Mouse (Mus musculus) ovary, postnatal 14 days (tissue): ENCODE measurements around the gene Mok.
A peak's percentile ranks its signal among the peaks of the same experiment; 100 is the strongest.

ENCODE experiments used
- DNase-seq: peaks from one replicate; pipeline ENCODE4 v3.0.0; 2022; ENCODE audit warnings: low spot score

Gene Mok

DNA sequence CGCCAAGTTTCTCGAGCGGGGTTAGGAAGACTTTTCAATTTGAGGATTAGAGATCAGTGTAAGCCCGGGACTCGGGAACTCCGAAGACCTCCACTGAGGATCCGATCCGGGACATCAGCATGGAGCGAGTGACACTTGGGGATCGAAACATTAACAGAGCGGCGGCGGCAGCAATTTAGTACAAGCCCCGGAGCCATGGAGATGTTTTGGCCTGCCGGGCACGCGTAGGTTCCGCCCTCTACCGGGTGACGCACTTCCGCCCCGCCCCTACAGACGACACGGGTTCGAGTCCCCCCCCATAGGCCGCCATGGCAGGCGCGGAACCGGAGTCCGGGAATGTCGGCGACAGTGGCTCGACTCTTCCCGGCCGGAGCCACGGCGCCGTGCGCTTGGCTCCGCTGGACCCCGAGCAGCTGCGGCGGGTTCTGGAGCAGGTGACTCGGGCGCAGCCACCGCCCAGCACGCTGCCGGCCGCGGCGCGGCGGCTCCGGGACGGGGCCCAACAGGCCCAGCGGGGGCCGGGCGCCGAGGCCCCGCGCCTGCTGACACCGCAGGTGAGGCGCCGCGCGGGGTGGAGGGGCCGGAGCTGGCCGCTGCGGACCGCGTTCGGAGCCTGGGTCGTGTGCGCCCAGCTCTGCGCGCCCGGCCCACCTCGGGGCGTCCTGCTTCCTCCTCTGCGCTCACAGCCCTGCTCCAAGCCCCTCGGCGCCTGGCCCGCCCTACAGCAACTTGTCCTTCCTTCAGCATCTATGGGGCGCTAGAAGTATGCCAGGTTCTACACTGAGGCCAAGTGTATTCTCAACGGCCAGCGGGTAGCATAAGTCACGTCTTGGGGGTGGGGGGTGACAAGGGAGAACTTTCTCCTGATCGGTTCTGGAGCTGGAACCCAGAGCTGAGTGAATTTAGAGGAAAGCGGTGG is 9.5 kb upstream of the Mok start, which contains the start of gene Zfp839:
Gene Zfp839, plus strand, starts transcription at position 244 of the 919 bp plus-strand sequence.
- peak; percentile 84 for DNase-seq

DNA sequence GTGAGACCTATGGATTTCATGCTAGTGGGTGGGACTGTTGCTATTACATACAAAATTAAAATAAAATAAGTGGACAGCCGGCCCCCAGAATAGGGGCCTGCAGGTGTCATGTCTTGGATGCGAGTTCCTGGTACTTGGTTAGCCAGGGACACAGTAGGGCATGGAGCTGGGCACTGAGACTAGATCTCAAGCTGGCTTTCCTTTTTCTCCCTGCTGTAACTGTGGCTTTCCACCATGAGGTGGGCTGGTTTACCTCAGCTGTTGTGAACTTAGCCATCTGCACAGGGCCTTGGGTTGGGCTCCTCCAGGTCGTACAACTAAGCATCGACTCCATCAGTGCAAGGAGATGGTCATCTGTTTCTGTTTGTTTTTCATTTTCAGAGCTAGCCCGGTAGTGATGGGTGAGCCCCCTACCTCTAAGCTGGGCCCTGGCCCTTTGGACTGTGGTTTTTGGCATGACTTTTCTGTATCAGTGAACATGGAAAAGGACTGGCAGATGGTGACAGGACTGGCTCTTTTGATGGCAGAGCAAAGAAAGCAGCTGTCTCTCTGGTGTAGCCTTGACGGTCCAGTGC is 5.5 kb upstream of the Mok start:
- DNase-seq: no peak

DNA sequence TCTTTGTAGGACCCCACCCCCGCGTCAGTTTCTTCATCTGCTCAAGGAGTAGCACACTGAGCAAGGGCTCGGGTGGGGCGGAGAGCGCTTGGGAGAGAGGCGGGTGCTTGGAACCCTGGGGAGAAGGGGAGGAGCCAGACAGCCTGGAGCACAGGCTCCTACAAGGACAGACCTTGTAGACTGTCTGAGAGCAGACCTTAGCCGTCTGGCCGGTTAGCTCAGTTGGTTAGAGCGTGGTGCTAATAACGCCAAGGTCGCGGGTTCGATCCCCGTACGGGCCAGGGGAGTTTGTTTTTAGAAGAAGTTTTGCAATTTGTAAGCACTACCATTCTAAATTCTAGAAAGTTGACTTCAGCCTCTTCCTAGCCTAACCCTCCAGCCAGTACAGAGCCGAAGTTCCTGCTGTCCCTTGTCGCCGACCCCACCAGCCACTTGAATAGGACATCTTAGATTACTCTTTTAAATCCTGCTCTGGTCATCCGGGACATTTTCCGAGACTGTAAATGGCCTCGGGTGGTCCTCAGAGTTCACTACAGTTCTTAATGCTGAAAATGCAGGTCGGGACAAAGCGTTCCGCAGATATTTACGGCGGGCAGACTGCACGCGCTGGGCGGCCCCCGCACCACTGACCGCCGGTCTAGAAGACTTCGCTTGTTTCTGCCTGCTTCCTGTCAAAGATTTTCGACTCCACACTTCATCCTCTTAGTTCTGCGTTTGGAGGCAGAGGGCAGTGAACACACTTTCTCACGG is 4.6 kb upstream of the Mok start:
- peak; percentile 90 for DNase-seq

DNA sequence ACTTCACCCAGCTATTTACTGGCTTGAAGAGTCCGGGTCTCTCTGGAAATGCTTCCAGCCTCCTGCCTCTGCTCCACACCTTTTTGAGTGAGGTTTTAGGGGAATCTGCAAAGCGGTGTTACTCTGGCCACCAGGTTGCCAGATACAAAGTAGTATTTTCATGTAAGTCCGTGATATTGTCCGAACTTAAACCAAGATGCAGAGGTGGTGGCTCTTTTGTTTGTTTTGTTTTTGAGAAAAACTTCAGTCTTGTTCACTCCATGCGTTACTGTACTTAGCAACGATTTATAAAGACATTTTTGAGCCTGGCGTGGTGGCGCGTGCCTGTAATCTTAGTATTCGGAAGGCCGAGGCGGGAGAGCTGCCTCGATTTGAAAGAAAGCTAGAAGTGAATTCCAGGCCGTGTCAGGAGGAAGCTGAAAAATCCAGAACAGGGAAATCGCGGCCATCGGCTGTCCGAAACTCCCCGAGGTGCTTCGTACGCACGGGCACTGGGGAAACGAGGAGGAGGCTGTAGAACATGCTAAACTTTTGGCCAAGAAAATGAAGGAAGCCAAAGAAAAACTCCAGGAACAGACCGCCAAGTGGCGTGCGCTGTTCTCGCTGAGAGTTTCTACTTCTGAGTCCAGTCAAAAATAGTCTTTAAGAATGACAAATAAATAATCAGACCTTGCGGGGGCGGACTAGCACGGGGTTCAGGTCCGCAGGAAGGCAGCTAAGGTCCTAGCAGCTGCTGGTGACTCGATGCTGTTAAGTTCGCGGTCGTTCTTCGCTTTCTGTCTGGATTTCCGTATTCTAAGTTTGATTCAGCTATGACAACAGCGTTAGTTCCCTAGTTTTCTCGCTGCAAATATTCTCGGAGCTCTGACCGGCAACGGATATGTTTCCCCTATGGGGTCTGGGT is 3.7 kb upstream of the Mok start:
- DNase-seq: peak; percentile 29

DNA sequence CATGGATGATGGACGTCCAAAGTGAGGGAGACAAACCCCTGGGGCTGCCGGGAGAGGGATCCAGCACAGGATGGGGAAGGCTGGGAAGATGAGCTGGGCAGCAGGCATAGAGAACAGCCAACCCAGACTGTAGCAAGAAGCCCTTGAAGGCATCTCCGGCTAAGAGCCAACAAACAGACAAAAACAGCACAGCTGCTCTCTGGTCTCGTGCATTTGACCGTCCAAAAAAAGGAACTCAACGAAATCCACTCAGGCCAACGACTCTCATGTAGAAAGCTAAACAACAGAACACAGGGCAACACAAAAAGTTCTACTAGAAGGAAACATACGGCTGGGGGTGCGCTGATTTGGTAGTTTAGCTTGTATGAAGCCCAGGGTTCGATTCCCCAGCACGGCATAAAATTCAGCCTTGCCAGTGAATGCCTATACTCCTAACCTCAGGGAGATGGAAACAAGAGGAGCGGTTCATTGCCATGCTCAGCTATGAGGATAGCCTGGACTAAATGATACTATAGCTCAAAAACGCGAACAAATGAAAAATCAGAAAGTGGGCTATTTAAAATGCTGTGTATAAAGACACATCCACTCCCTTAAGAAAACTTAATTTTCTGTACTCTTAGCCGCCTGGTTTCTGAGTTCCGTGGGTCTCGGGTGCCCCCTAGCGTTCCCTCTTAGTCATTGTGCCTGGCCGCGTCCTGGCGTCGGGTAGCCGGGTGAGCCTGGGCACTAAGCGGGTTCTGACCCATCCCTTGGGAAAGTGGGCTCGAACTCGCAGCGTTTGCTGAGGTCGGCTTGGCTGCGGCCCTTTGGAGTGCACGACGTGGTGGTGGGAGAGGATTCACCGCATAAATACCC is 2.7 kb upstream of the Mok start:
- peak; percentile 82 for DNase-seq

DNA sequence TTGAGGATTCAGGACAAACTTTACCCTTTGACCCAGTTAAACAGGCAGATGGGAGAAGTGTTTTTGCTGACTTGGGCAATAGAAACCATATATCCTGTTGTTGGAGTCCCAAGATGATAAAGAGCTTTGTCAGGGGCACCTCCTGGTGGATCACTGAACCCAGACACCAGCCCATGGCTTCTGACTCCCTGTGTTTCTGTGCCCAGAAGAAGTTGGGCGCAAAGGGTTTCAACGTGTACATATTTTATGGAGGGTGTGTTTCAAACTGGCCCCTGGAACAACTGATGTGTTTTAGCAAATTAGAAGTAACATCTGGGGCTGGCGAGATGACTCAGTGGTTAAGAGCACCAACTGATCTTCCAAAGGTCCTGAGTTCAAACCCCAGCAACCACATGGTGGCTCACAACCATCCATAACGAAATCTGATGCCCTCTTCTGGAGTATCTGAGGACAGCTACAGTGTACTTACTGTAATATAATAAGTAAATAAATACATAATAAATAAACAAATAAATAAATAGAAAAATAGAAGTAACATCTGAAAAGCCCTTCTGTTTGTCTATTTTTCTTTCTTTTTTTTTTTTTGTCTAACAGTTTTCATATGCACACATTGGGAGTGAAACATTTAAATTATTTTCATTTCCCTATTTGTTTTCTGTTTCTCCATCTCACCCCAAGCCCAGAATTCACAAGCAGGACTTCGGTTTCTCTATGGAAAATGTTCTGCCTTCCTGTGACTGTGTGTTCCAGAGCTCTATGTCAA is 1.2 kb upstream of the Mok start:
- no peak for DNase-seq

DNA sequence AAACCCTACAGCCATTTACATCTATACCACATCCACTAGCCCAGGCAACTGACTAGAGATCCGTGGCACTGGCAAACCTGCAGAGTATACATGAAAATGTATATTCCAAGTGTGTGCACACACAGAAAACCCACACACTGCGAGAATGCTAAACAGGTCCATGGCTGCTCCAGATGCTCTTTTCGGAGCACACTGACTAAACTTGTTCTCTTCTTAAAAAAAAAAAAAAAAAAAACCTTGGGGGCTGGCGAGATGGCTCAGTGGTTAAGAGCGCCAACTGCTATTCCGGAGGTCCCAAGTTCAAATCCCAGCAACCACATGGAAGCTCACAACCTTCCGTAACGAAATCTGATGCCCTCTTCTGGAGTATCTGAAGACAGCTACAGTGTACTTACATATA is 2.9 kb downstream of the Mok start:
- no peak for DNase-seq

DNA sequence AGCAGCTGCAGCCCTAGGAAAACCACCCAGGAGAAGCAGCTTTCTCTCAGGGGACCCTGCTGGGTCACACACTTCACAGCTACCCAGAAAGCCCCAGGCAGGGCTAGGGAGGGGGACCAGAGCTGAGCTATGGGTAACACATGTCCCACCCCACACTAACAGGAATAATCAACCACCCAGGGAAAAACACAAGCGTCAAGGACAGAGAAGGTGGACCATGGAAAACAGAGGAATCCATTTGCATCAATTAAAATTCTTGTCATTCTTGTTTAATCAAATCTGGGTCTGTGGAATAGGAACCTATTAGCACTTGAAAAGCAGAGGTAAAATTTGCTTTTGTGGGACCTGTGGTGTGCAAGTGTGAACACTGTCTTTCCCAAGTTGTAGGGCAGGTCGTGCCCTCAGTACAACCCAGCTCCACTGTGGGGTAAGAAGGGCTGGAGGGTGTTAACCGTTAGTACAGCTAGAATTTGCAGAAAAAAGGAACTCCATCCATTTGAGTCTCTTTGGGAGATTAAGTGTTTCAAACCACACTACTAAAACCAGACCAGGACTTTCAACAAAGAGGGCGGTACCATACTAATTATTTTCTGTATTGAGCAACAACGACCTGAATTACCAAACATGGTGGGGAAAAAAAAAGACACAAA is 3.4 kb downstream of the Mok start:
- DNase-seq: no peak

DNA sequence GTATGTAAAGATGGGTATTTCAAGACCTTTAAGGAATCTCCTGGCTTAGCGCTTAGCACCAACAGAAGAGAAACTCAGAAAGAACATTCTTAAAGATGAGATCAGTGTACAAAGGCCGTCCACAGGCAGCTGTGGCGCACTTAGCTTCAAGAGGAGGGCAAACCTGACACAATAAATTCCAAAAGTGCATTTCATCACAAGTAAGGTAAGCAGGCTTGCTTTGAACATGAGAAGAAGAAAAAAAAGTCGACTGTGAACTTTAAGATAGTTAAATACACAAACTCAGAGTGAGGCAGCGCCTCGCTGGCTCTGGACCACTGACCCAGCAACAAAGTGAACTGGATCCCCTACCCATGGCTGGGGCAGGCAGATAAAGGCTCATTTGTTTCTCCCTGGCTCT is 4.0 kb downstream of the Mok start:
- DNase-seq: no peak

DNA sequence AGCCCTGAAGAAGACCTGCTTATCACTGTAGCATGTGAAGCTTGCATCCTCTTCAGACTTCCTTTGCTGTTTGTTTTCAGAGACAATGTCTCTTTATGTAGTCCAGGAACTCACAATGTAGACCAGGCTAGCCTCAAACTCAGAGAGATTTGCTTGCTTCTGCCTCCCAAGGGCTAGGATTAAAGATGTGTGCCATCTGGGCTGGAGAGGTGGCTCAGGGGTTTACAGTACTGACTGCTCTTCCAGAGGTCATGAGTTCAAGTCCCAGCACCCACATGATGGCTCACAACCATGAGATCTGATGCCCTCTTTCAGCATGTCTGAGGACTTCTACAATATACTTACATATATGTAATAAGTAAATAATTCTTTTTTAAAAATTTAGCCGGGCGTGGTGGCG is 5.6 kb downstream of the Mok start:
- DNase-seq: no peak

DNA sequence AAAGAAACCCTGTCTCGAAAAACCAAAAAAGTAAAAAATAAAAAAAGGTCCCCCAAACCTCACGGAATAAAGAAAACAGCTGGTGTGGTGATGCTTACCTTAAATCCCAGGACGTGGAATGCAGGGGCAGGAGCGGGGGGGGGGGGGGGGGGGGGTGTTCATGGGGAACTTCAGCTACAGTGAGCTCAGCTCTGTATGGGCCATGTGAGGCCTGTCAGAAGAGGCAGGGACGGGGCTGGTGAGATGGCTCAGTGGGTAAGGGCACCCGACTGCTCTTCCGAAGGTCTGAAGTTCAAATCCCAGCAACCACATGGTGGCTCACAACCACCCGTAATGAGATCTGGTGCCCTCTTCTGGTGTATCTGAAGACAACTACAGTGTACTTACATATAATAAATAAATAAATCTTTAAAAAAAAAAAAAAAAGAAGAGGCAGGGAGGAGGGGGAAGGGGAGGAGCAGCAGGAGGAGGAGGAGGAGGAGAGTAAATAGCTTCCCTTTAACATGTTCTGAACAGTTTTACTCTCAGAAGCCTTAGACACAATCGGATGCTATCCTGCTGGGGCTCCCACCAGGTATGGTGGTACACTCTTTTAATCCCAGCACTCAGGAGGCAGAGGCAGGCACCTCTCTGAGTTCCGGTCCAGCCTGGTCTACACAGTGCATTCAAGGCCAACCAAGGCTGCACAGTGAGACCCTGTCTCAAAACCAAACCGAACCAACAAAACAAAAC is 10.3 kb downstream of the Mok start:
- no peak for DNase-seq

DNA sequence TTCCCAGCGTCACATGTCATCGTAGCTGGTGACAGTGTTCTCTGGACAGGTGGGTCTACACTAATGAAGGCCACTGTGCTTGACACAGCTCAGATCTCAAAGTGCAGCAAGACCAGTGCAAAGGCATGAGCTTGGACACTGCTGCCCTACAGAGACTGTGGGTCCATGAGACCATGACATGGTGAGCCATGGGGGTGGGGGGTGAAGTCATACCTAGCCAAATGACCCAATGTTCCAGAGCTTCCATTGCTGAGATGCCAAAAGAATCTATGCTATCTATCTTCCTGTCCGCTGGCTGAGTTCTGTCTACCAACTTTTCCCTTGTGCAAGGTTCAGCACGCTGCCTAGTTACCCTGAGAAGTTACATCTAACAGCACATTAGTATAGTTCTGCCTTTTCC is 11.8 kb downstream of the Mok start:
- DNase-seq: no peak

DNA sequence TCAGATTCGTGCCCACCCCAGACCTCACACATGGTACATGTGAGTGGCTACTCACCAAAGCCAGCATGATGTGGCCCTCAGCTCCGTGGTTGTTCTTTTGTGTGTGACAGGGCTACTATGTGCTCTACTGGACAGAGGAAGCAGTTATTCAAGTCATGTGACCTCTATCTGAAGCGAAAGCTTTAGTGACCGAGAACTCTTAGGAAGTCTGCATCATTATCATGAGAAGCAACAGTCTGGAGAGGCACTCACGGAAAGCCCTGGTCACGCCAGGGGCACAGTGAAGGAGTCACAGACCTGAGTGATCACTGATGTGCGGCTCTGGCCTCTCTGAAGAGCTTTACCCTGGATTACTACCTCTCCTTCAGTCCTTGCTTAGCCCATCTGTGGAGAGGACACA is 18.4 kb downstream of the Mok start:
- DNase-seq: no peak

DNA sequence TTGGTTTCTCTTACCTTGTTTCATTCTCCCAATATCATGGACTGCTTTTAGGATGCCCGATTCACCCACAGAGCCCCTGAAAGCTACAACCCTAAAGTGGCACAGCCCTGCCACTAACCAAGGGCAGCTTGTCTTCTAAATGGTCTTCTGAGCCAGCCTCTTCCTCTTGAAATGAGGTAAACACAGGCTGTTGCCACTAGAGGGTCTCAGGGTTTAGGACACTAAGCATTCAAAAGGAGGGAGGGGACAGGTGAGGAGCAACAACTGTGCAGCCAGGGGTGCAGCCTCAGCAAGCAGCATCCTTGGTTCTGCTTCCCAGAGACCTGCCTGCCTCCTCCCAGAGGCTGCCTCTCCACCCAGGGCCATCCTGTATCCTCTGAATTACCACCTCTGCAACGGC is 19.0 kb downstream of the Mok start:
- no peak for DNase-seq

DNA sequence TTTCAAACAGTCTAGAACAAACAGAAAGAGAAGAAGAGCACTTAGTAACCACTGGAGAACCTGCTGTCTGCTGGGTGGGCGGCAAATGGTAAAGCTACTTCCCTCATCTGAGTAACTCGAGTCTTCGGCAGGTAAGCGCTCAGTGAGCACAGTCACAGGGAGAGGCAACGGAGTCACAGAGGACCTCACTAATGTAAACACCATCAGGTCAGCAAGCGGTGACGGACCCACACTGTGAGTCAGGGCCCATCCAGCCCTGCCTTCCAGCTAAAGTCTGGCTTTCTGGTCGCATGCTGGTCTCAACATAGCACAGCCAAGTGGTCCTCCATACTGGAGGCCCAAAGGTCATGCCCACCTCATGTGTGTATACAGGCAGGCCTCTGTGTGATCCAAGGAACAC is 21.4 kb downstream of the Mok start:
- DNase-seq: no peak

DNA sequence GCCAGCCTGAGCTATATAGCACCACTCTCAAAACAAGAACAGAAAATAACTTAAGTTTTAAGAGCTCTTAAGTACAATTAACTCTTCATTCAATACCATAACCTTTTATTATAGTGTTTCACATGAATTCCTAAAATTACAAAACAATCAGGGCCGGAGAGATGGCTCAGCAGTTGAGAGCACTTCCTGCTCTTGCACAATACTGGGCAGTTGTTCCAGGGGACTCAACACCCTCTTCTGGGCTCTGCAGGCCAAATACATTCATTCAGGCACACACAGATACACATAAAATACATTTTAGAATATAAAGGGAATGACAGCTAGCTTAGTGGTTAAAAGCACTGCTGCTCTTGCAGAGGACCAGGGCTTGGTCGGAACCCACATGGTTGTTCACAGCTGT is 23.9 kb downstream of the Mok start:
- no peak for DNase-seq

DNA sequence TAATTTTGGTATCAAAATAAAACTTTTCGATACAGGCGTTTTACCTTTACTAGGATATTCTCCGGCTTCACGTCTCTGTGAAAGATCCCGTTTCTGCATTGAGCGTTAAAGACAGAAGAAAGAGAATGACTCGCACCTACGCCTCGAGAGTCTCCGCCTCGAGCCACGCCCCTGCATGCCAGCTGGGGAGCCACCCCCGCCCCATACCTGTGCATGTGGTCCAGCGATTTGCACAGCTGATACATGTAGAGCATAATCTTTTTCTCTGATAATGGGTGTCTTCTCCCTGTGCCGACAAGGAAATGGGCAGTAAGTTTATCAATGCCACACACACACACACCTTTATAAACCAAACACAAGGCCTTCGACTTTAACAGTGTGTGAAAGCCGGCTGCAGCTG is 25.8 kb downstream of the Mok start:
- DNase-seq: no peak

DNA sequence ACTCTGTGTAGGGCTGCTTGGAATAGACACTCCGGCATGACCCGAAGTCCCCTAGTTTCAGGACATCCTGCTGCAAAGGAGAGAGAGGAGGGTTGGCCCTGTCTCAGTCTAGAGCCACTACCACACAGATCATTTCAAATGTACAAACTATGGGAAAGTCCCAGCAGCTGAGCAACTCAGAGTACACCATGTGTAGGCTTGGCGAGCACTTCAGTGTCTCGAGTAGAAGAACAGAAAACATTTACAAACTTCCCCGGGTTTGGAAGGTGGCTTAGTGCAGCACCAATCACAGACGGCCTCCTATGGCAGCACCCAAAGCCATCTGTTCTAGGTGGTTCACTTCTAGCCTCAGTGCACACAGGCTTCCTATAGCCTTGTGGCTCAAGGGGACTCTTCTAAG is 27.1 kb downstream of the Mok start:
- no peak for DNase-seq

DNA sequence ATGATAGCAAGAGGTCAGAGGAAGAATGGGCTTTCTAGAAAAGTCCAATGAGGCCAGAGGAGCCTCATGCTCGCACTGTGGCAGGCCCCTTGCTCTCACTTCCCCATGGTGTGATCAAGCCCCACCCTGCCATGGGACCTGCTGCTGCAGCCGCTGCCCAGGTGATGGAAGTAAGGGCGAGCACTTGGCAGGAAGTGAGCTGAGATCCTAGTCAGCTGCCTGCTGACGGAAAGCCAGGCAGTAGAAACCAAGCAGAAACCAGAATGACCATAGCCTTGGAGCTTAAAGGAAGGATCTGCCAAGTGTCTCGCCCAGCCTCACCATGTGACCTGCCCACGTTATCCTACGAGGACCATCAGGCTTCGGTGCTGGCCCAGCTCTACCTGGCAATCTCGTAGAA is 27.6 kb downstream of the Mok start:
- no peak for DNase-seq
